8 mouse cellular contexts compared by ENCODE assay signal in genomic region chr6:86599197-86599596, GRCm38 (mm10). TPM values are rescaled to one million over a fixed set of nuclear protein-coding genes. Genes with fewer than 3 reads are reported as not detected.
DNase-seq lines count a peak whose midpoint lies in the region; ATAC-seq lines count a peak whose summit lies in the region.

No protein-coding gene starts in this region.

- H3K9me3 ChIP-seq in hindbrain, embryonic 13.5 days: no peaks in the 10 kb centered on the region

- no peaks in the 10 kb centered on the region for H3K36me3 ChIP-seq in hindbrain, embryonic 13.5 days

- H3K4me2 ChIP-seq in hindbrain, embryonic 13.5 days: no peak overlapping the region

- WGBS in hindbrain, embryonic 13.5 days: 25% methylated on average over 4 of the region's 4 CpGs

- peak; percentile 74 for DNase-seq in MN1 (ENCODE audit: low spot score)
- DNase-seq in cerebellum, adult 8-10 months: peak; percentile 85
- peak; percentile 64 for DNase-seq in forelimb bud, embryonic 11.5 days (ENCODE audit: low read depth, low spot score)
- DNase-seq in layer of hippocampus, postnatal 36 days: peak; percentile 62 to 79
- peak; percentile 88 for DNase-seq in lung, postnatal 25 days (ENCODE audit: low spot score)
- peak; percentile 65 for DNase-seq in retina, postnatal 7 days (ENCODE audit: low read depth, low spot score)
- peak; percentile 60 for DNase-seq in urinary bladder, adult 2 months (ENCODE audit: low spot score)

- peaks cover 10% of the 10 kb centered on the region; the same call in 1 of the 2 replicates for H3K27me3 ChIP-seq in hindbrain, embryonic 13.5 days

- no peak overlapping the region for H3K4me3 ChIP-seq in hindbrain, embryonic 13.5 days

- no peak overlapping the region for H3K27ac ChIP-seq in hindbrain, embryonic 13.5 days

- peaks cover 7% of the 10 kb centered on the region; the same call in 1 of the 2 replicates for H3K4me1 ChIP-seq in hindbrain, embryonic 13.5 days (replicated peaks)

- ATAC-seq in hindbrain, embryonic 13.5 days (ENCODE audit: low FRiP score): peak; percentile 49; the same call in 1 of the 2 replicates

- no peak overlapping the region for H3K9ac ChIP-seq in hindbrain, embryonic 13.5 days

RNA-seq across cellular contexts. Expression of gene Asprv1, which starts 28.8 kb away (rescaled TPM):
- polyA plus RNA-seq in hindbrain, embryonic 13.5 days (2015; fragmentation: Nextera tagmentation; extraction: Ambion mirVana): 0.74 and 0.81 TPM in 2 replicates
- 1 to 10 TPM in 1 of 2 experiments, under 1 TPM in 1; 0.88 to 1.7 TPM for total RNA-seq in layer of hippocampus, postnatal 36 days (2021)
- 0.39 and 0.56 TPM in 2 replicates for polyA plus RNA-seq in urinary bladder, adult 2 months (2012; rRNA removed)
